Mouse (Mus musculus): ENCODE data around the gene Col15a1.

- no peak for TF ChIP-seq CTCF (IDR thresholded peaks at IDR 0.05; ENCODE audit: extremely low read depth, insufficient read depth, insufficient read length, insufficient replicate concordance)
- no peak for TF ChIP-seq POLR2A (IDR thresholded peaks at IDR 0.05; ENCODE audit: low read depth, low read length)
Measured at GRCm38 (mm10) chr4:47245621-47246020, 37.7 kb downstream of the Col15a1 start.
